Mouse (Mus musculus) A20 (cell line): Measurements from ENCODE around the gene Akap6.
"Not testable (repeated sequence)": the region's sequence is repeated elsewhere in the genome, so short reads cannot be mapped to it uniquely, and the experiment has no call there.

Experiments used
- DNase-seq: peaks from one replicate; pipeline ENCODE4 v3.0.0-alpha.2; 2011; ENCODE audit warnings: low read depth, low spot score

Gene Akap6

GRCm38 (mm10) chr12:52711857-52712640 lies 12.9 kb downstream of the Akap6 start:
- no peak for DNase-seq

GRCm38 (mm10) chr12:52718392-52718791 lies 19.2 kb downstream of the Akap6 start:
- no peak for DNase-seq

- no peak for DNase-seq
These were observed 20.0 kb downstream of the Akap6 start for GRCm38 (mm10) chr12:52719232-52719631.

GRCm38 (mm10) chr12:52719681-52720080 lies 20.5 kb downstream of the Akap6 start:
- DNase-seq: no peak

- DNase-seq: not testable (repeated sequence)
These were observed 24.9 kb downstream of the Akap6 start for GRCm38 (mm10) chr12:52724039-52724615.

DNA sequence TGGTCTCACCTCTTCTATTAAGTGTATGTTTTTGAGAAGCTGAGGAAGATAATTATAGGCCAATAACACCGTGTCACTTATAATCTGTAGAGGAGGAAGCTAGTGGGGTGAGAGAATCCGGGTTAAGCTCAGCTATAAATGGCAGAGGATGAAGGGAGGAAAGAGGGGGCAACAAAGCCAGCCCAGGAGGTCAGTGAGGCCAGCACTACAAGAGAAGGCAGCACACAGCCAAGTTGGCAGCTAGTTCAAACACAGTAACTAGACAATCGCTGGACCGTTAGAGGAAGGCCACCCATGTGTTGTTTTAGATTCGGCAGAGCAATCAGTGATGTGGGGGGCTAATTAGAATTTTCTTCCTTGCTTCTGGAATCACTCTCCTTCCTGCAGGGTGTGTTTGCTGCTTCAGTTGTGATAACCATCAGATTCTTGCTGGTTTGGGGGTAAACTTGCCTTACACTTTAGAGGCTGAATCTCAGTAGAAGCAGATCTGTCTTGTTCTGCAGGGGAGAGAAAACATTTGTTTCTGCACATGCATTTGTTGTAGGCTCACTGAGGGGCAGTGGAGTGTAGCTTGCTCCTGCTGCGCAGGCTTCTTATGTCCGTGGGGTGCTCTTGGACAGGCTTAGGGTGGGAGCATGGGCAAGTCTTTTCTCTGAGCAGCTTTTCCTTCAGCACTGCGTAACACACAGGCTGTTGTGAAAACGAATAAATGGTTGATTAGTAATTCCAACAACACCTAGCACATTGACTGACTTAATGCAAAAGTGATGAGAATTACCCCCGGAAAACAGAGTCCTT lies 27.4 kb downstream of the Akap6 start:
- DNase-seq: no peak

GRCm38 (mm10) chr12:52729396-52729795 lies 30.2 kb downstream of the Akap6 start:
- no peak for DNase-seq

DNA sequence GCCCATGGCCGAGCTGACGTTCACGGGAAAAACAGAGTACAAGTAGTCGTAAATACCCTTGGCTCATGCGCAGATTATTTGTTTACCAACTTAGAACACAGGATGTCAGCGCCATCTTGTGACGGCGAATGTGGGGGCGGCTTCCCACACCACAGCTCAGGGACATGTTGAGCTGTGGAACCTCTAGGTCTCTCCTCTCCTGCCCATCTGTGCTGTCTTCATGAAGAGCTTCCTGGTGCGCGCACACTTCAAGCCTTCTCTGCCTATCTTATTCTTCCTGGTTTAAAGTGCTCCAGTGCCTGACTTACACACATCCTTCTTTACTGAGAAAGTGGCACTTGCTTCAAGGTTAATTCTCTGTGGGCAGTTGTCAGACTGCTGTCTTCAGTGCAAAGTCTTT lies 36.0 kb downstream of the Akap6 start:
- not testable (repeated sequence) for DNase-seq

- no peak for DNase-seq
These were observed 38.0 kb downstream of the Akap6 start for GRCm38 (mm10) chr12:52737151-52737550.

- no peak for DNase-seq
These were observed 40.1 kb downstream of the Akap6 start for GRCm38 (mm10) chr12:52739326-52739725.

DNA sequence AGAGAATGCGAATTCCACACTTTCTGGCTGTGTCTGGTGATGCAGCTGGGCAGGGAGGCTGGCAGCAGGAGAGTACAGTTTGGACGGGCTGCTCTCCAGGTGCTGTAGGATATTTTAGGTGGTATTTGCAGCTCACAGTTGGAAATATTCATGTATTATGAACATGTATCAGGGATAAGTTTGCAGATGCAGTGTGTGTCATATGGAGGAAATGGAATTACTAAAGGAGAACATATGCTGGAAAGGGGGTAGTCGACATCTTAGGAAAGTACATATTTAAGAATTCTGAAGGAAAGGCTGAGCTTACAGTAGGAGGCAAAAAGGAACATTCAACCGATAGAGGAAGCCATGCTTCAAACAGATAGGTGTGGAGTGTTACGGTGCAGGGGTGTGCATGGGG lies 42.6 kb downstream of the Akap6 start:
- no peak for DNase-seq

- DNase-seq: no peak
These were observed 50.8 kb downstream of the Akap6 start for GRCm38 (mm10) chr12:52750006-52750405.

GRCm38 (mm10) chr12:52755649-52756048 lies 56.5 kb downstream of the Akap6 start:
- DNase-seq: no peak

DNA sequence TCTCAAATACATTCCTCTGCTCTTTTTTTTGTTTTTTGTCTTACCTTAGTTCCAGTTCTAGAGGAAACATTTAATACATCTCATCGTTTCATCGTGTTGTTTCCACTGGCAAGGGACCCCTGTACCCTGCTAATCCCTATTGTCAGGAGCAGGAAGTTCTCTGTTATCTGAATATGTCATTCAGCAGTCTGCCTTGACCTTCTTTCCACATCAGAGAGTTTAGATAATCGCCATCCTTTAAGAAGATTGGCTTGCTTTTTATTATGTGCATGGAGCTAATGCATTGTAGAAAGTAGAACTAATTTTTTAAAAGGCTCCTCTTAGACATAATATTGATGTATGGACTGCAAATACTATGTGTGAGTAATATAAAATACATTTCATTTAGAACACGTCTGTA lies 58.7 kb downstream of the Akap6 start:
- no peak for DNase-seq

DNA sequence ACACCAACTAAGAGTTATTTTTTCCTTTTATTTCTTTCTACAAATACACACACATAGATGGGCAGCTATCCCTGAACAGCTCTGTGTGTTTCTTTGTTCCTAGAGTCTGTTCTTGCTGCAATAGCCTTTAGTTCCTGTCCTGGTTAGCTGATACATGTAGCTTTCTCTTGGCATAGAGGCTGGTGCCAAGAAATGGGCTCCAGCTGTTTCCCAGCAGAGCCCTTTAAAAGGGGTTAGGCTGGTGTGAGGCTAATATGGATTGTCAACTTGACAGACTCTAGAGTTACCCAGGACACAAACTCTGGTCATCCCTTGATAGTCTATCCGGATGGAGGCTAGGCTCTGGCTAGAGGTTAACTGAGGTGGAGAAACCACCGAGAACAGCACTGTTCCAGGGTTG lies 64.9 kb downstream of the Akap6 start:
- no peak for DNase-seq

DNA sequence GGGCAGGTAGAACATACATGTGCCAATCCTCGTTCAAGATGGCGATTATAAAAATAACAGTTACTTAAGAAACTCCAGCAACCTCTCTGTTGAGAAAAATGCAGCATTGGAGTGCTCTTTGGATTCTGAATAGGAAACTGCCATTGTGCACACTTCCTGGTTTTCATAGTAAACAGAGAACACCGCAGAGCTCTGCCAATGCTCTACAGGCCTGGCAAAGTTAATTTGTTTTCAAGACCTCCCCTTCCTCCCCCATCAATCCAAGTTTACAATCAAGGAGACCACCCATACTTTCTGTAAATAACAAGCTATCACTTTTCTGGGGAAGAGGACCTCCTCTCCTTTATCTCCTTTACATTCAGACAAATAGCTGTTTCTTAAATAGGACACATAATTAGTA lies 65.6 kb downstream of the Akap6 start:
- DNase-seq: no peak

GRCm38 (mm10) chr12:52769561-52769960 lies 70.4 kb downstream of the Akap6 start:
- DNase-seq: no peak

DNA sequence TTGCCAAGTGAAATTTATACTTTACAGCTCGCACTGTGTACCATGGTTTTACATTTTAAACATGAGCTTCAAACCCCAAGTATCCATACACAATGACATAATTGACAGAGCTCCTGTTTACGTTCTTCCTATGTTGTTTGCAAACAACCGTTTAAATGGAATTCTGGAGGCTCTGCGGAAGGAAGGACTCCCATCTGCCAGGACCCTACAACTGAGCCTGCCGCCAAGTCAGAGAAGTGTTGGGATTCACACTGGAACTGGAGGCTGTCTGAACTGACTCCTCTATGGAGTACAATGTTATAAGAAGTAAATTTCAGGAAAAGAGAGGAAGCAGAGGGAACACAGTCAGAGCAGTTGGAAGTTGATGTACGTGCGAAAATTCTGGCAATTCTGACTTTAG lies 72.7 kb downstream of the Akap6 start:
- no peak for DNase-seq

GRCm38 (mm10) chr12:52772494-52773280 lies 73.5 kb downstream of the Akap6 start:
- DNase-seq: no peak

DNA sequence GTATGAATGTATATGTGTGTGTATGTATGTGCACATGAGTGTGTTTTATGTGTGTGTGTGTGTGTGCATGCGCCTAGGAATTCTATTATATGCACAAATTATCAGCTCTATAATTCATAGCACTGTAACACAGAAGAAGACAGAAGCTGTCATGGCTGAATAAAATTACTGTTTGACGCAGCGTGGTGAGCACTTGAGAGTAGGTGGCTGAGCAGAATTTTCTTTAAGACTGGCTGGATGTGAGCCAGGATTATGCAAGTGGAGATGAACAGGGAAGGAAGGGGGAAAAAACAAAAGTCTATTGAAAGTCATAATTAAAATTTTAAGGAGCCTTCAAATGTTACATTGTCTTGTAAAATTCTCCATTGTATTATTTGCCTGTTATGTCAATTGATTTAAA lies 74.7 kb downstream of the Akap6 start:
- DNase-seq: no peak

DNA sequence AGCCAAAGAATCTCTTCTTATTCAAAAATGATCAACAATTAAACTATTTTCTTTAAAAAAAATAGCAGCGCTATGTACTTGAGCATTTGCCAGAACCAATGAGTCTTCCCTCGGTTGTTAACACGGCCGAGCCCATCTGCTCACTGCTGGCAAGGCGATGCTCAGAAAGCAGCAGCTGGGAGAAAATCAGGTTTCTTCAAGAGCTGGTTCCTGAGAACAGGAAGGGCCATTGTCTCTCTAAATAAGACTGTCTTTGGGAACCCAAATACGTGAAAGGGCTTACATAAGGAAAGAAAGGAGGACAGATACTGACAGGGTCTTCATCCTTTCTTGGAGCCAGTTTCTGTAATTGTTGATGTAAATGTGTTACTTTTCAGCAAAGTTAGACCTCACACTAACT lies 75.2 kb downstream of the Akap6 start:
- no peak for DNase-seq

DNA sequence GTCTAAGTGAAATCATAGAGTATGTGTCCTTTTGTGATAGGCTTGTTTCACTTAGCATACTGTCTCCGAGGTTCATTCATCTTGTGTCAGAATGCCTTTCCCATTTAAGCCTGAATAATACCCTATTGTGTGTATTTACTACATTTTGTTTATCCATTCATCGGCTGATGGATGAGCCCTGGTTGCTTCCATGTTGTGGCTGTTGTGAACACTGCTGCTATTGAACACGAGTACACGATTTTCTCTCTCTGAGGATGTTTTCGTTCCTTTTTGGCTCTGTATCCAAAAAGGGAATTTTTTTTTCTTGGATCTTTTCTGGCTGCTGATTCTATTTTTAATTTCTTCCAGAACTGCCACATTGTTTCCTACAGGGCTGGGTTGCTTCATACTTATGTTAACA lies 81.0 kb downstream of the Akap6 start:
- no peak for DNase-seq
